Mouse (Mus musculus): ENCODE data around the gene Hspa12a.

GRCm38 (mm10) chr19:58823301-58823700 is 120.2 kb downstream of the Hspa12a start:
- TF ChIP-seq POLR2A (IDR thresholded peaks at IDR 0.05; ENCODE audit: low read depth, low read length) (no peak), CTCF (conservative IDR thresholded peaks at IDR 0.05; ENCODE audit: insufficient read depth, insufficient read length, low read depth, low read length) (no peak)

Data from kidney, adult 2 months (tissue).